Mouse (Mus musculus): ENCODE data around the gene Zbtb7b. TPM values are rescaled to one million over a fixed set of nuclear protein-coding genes. Genes with fewer than 3 reads are reported as not detected.

Gene Zbtb7b
- total RNA-seq, 1 experiment from 2014 or later = 67.1 TPM

DNA sequence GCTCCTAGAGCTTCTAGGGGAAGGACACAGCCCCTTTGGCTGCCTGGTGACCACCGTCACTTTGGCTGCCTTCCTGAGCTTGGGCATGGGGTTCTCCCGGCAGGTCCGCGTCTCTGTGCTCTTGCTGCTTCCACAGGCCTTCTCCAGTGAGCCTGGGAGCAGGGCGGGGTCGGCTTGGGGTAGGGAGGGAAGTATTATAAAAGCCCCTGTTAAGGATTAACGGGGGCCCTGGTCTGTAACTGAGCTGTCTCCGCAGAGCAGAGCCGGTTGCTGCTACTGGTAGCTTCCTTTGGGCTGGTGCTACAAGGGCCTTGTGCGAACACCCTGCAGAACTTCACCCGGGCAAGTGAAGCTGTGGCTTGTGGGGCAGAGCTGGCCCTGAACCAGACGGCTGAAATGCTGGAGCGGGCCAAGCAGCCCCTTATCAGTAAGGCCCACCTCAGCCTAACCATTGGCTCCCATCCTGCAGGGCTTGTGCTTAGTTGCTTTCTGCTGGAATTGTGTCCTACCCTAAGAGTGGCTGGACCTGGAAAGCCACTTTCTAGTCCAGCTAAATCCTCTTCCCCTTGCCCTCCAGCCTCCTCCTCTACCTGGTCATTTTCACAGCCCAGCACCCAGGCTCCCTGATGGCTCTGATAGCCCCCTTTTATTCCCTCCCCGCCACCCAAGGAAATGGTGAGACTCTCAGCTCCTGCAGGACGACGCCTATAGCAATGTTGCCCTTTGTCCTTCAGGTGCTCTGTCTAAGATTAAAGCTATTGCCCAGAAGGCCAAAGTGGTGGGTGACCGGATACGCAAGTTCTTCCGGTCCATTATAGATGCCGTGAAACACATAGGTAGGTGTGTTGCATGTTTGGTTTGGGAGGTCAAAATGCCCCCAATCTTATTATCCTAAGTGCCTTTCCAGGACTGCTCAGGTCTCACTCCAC lies 28.8 kb downstream of the Zbtb7b start:
- no peak for DNase-seq

- no peak for DNase-seq
Observed at GRCm38 (mm10) chr3:89365153-89365485, 29.5 kb downstream of the Zbtb7b start, which contains the start of gene Dcst1. Gene Dcst1 (minus strand): TSS chr3:89365253.

GRCm38 (mm10) chr3:89364631-89365030 lies 29.9 kb downstream of the Zbtb7b start:
- DNase-seq = no peak

- no peak for DNase-seq
Observed at GRCm38 (mm10) chr3:89361675-89362074, 32.9 kb downstream of the Zbtb7b start, which contains the start of gene Dcst2. Gene Dcst2 (plus strand): TSS chr3:89361975.

DNA sequence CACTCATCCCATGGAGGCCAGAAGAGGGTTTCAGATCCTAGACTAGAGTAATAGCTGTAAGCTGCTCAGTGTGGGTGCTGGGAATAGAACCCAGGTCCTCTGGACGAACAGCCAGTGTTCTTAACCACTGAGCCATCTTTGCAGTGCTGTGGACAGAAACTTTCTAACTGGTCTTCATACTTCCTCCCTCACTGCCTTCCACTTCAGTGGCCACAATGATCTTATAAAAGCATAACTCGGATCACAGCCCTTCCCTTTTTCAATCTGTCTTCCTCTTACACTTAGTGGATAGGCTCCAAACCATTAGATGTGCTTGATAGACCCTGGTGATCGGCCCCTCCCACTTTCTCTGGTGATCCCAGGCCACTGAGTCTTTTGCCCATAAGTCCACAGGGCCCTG lies 34.3 kb downstream of the Zbtb7b start:
- DNase-seq = no peak

- no peak for DNase-seq
Observed at GRCm38 (mm10) chr3:89359630-89360029, 34.9 kb downstream of the Zbtb7b start.

DNA sequence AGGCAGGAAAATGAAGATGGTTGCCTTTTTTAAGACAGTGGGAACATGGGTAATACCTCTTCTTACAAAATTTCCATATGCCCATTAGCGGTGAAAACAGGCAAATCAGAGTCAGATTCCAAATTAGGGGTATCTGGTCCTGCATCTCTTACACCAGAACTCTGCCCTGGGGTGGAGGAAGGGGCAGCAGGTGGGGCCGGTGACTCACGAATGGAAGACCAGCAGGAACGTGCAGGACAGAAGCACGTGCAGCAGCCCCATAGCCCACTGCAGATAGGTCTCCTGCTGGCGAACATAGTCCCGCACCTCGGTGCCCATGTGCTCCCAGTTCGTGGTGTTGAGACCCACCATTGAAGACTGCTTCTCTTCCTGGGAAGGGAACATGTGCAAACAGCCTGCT lies 38.5 kb downstream of the Zbtb7b start:
- no peak for DNase-seq

DNA sequence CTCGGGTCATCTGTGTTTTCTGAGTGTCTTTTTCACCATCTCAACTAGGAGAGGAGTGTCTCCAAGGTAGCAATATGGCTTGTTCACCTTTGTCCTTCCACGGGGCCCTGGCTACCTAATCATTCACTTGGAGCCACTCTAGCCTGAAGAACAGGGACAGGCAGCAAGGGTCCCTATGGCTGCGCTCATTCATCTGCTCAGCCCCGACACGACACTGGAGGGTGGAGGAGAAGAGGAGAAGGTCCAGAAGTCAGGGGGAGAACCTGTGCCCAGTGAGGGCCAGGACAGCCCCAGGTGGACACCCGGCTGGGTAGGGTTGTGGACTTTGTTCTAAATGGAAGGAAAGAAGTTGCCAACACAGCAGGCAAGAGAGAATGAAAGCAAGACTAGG lies 39.1 kb downstream of the Zbtb7b start:
- no peak for DNase-seq

DNA sequence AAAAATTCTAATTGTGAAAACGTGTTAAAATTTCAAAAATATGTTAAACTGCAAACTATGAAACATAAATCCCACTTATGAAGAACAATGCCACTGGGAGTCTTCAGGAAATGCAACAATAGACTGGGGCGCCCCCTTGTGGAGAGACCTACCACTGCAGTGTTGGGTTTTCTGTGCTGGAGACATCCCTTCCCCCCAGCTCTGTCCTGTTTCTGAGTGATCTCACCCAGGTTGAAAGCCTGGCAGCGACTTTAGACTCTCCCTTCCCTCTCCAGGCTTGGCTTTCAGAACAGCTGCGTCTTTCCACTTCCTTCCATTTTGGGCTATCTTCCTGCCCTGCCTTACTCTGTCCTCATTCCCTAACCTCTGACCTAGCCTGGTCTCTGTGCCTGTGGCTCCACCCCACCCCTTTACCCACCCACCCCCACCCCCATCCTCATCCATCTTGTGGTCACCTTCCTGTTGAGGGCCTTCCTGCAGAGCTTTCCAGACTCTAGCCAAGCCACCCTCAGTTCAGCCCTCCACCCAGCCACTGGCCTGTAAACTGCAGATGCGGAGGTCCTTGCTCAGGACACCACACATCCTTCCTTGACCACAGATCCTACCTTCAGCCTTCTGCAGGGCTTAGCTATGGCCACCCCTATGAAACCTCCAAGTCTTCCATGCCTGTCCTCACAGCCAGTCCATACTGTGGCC lies 39.6 kb downstream of the Zbtb7b start:
- peak; percentile 95 for DNase-seq

GRCm38 (mm10) chr3:89351271-89351670 lies 43.3 kb downstream of the Zbtb7b start:
- no peak for DNase-seq

DNA sequence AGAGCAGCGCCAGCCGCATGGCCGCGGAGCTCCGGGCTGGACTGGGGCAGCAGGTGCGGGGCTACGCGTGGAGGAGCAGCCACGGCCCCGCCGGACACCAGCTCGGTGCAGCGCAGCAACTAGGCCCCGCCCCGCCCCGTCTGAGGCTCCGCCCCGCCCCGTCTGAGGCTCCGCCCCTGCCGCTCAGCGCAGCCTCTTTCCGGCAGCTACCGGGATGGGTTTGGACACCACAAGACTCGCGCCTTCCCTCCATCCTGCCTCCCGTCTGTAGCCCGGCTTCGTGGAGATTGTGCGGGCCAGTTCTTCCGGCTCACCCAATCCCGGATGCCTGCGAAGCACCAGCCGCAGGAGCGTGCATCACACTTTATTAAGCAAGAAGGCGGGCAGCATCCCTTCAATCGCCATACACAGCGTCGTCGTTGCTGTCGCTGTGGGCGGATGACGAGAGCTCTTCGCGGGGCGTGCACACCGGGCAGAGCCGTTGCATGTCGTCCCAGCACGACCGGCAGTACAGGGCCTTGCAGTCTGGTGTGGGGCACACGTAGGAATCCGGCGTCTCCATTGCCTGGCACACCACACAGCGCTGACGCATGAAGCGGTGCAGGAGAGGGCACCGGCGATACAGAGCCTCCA lies 44.6 kb downstream of the Zbtb7b start, which contains the start of gene Adam15:
Gene Adam15 (minus strand): TSS at position 128 of the 633 bp plus-strand sequence.
- peak; percentile 94 for DNase-seq

DNA sequence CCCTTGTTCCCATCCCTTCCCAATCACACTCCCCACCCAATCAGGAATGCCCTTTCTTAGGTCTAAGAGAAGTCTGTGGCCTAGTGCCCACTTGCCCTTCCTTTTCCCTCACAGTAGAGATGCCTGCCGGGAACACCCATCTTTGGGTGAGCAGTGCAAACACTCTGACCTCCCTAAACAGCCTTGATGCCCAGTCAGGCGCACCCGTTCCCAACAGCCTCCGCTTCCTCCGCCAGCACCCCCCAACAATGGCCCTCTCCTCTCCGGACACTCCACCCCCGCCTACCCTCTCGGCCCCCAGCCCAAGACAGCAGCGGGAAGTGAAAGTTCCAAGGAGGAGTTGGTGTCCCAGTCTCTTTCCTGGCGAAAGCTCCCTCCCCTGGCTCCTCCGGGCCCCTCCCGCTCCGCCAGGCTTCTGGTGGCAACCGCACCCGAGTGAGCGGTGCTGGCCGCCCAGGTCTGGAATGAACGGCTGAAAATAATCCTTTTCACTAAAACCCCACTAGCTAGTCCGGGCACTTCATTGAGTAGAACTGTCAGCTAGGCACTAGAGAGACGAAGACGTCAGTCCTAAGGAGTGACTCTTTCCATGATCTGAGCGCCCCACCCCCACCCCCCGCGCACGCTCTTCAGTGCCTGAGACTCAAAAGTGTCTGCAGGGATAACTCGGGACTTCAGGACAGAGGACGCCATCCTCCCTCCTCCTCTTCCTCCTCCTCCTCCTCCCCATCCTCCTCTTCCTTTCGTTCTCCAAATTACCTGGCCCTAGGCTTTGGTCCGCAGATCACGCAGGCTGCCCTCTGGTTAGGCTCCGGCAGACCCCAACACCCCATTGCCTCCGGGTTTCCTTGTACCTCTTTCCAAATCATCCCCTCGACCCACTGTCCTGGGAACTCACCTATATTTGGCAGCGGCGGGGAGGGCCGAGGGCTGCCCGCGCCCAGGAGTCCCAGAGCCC lies 45.4 kb downstream of the Zbtb7b start:
- peak; percentile 75 for DNase-seq

DNA sequence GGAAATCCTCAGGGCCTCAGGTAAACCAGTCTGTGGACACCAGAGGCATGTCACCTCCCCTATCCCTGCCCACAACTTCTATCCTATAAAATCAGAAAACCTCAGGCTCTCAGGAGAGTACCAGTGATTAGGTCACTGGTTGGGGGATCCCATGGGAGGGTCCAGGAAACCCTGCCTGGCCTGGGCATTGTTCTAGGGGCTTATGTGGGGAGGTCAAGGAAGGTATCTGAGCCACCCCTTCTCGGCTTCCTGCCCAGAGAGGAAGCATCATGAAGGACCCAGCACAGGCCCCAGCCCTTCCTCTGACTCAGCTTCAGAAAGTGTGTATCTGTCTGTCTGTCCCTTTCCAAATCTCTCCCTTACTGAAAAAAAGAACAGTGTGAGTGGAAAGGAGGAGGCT lies 46.7 kb downstream of the Zbtb7b start:
- DNase-seq = no peak

DNA sequence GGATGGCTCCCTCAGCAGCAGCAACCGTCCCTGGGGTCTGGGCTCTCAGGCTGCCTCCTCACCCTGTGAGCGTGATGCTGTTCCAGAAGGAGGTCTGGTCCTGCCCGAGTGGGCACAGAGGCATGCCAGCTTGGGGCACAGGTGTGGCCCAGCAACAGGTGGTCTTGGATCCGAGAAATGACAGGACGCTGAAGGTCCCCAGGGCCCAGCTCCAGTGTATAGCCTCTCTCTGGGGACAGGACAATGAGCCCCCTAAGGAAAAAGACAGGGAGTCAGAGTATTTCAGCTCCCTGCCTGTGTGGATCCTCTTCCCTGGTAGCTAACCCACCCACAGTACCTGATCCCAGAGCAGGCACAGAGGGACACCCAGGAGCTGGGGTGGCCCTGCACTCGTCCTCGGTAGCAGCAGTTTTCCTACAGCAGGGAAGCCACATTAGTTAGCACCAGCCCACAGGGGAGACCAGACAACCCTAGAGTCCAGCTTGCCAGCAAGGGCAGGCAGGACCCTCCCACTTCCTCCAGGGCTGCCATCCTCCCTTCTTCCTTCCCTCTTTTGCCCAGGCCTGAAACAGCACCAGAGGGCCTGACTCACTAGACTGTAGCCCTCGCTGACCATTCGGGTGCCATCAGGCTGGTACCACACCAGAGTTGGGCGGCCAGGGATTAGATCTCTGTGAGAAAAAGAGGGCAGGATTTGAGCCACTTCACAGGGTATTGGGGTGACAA lies 47.6 kb downstream of the Zbtb7b start:
- DNase-seq = no peak

DNA sequence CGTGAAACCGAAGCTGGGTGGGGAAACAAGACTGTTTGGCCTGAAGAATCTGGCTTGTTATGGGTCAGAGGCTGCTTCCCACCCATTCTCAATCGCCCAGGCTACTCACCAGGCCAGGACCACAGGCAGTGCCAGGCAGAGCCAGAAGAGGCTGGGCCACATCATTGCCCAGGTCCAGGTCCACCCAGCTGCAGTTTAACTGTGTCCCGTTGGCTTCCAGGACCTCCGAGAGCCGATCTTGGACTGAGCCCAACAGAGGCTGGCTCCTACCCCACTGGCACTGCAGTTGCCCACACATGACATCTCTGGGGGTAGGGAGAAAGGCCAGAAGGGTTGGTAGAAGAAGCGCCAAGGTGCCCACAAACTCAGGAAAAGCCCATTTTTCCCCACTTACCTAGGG lies 51.3 kb downstream of the Zbtb7b start:
- no peak for DNase-seq

GRCm38 (mm10) chr3:89341794-89342193 lies 52.8 kb downstream of the Zbtb7b start:
- DNase-seq = no peak

DNA sequence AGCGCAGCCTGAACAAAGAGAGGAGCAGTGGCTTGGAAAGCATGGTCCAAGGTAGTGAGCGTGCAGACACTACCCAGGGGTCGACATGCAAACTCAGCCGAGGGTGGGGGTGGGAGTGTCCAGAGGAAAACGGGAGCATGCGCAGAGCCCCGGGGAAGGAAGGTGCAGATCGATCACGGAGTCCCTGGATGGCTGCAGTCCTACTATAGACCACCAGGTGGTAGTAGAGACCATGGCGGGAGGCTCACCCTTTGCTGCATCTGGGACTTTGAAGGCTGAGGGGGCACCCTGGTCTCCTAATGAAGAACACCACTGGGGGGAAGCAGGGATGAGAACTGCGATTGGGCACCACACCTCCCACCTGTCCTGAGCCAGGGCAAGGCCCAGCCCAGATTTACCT lies 54.1 kb downstream of the Zbtb7b start:
- DNase-seq = peak; percentile 84

DNA sequence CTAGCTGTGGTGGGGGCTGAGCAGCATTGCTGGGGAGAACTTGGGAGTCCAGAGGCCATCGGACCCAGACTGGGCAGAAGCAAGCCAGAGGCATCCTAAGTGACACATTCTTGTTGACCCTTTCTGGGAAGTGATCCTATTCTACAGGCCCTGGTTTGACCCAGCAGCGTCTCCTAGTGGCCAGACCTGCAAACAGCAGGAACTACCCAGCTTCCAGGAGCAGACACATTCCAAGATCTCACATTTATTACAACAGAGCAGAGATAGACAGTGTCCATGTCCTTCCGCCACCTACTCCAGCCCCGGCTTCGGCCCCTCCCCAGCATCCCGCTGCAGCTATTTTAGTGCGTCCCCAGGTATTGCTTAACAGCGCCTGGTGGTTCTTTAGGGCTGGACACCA lies 55.2 kb downstream of the Zbtb7b start:
- peak; percentile 83 for DNase-seq

DNA sequence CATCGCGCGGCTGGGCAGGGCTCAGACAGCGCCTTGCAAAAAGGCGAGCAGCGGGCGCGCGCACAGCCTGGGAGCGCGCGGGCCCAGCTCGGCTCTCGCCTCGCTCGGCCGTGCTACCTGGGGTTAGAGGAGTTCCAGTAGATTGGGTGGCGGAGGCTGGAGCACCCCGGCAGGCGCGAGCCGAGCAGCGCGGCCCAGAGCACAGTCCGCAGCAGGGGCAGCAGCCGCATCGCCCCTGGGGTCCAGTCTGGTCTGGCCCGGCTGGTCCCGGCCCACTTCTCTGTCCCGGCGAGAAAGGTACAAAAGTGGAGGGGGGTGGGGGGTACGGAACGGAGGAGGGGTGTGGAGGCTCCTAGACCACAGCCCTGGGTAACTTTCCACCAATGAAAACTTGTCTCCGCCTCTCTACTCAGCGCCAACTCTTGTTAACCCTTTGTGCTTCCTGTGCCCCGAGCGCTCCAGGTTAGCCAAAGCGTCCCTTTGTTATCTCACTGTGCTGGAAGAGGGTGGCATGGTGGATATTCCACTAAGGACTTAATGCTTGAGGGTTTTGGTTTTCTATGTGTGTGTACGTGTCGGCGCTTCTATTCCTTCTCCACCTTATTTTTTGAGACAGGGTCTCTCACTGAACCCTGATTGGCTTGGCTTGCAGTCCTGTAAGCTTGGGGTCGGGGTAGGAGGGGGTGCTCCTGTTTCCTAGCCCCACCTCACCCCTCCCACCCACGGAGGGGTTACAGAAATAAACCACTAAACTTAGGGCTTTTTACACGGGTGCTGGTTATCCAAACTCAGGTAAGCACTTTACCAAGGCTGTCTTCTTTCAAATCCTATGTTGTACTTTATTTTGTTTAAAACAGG lies 56.6 kb downstream of the Zbtb7b start, which contains the start of gene Efna4:
Gene Efna4 (minus strand): TSS at position 308 of the 858 bp plus-strand sequence.
- peak; percentile 64 for DNase-seq
